Mouse (Mus musculus) midbrain, postnatal 0 days (tissue): ENCODE results near the gene Pcx. TPM values are rescaled to one million over a fixed set of nuclear protein-coding genes. Genes with fewer than 3 reads are reported as not detected.
A peak's percentile ranks its signal among the peaks of the same experiment; 100 is the strongest.

Experiments
- ATAC-seq: fragments of 200-750 bp; cut with Nextera tagmentation; 2 replicates; pipeline ENCODE4 v1.8.0; 2017; ENCODE audit warnings: moderate number of reproducible peaks, mild to moderate bottlenecking, moderate TSS enrichment, moderate library complexity; ENCODE audit not compliant: low FRiP score
- DNase-seq: peaks from one replicate; pipeline ENCODE4 v3.0.0-alpha.2; 2015; ENCODE audit warnings: low spot score
- H3K27ac ChIP-seq: fragments of 300-500 bp; sonication (generic); 2 replicates; pipeline ENCODE4 v1.5.1; 2014; ENCODE audit warnings: low read depth, mild to moderate bottlenecking, low read length, mixed read lengths
- H3K27me3 ChIP-seq: fragments of 300-500 bp; sonication (generic); 2 replicates; pipeline ENCODE4 v1.6.1; 2014; ENCODE audit warnings: low read length, control low read depth, mixed read lengths; ENCODE audit not compliant: insufficient read depth
- H3K36me3 ChIP-seq: fragments of 300-500 bp; sonication (generic); 2 replicates; pipeline ENCODE4 v1.6.1; 2014; ENCODE audit warnings: low read length, control low read depth, mixed read lengths; ENCODE audit not compliant: insufficient read depth
- H3K4me1 ChIP-seq: fragments of 300-500 bp; sonication (generic); 2 replicates; pipeline ENCODE4 v1.6.1; 2014; ENCODE audit warnings: mild to moderate bottlenecking, control low read depth, antibody characterized with exemption, low read length, mixed read lengths; ENCODE audit not compliant: insufficient read depth
- H3K4me2 ChIP-seq: fragments of 300-500 bp; sonication (generic); 2 replicates; pipeline ENCODE4 v1.6.1; 2014; ENCODE audit warnings: low read depth, mild to moderate bottlenecking, low read length, mixed read lengths; ENCODE audit not compliant: poor library complexity, severe bottlenecking
- H3K4me3 ChIP-seq: fragments of 300-500 bp; sonication (generic); 2 replicates; pipeline ENCODE4 v1.5.1; 2014; ENCODE audit warnings: low read depth, mild to moderate bottlenecking, low read length, moderate library complexity
- H3K9ac ChIP-seq: fragments of 300-500 bp; sonication (generic); replicated peaks from 2 replicates; pipeline ENCODE4 v1.6.1; 2014; ENCODE audit warnings: mild to moderate bottlenecking, low read length, moderate library complexity, mixed read lengths; ENCODE audit not compliant: poor library complexity, severe bottlenecking
- H3K9me3 ChIP-seq: fragments of 300-500 bp; sonication (generic); 2 replicates; pipeline ENCODE4 v1.6.1; 2016; ENCODE audit warnings: low read length, control low read depth
- CTCF ChIP-seq: IDR thresholded peaks from 2 replicates; pipeline ENCODE4 v1.5.1; 2016; ENCODE audit warnings: antibody characterized with exemption, mild to moderate bottlenecking
- WGBS: fragments of 180-500 bp; shearing (Covaris S2); extraction: QIAGEN DNeasy Blood & Tissue Kit; methylation state at CpG from one replicate; pipeline ENCODE4 v1.1.7; 2014; 5-methylcytosine and 5-hydroxymethylcytosine counted together
- polyA plus RNA-seq: library from polyadenylated mRNA; unstranded; fragments of >200 nt; fragmentation: Nextera tagmentation; extraction: Ambion mirVana; gene quantifications from 2 replicates; pipeline ENCODE4 v1.2.1, GENCODE M21; 2015
- total RNA-seq: library from RNA; depleted of rRNA; stranded (reverse); fragments of >200 nt; gene quantifications from 2 replicates; pipeline ENCODE4 v1.2.3, GENCODE M21; 2014

Pcx gene
- total and polyA plus RNA-seq, 2 experiments from 2014 or later: 32.0 to 57.8 TPM

DNA sequence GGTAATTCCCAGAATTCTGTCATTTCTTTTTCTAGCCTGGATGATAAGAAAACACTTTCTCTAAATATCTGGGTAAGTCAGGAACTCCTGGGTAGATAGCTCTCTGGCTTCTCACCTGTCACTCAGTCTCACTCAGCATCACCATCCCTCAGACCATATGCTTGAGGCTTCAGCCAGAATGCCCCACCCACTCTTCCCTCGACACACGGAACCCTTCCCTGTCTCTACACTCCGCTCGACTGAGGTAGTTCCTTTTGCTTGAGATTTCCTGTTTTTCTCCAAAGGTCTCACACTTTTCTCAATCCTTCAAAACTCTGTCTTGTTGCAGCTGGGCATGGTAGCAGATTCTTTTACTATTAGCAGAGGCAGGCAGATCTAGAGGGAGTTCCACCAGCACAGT, 28.9 kb upstream of the Pcx start:
- no peaks in the 10 kb centered on the region for H3K4me1 ChIP-seq
- H3K27ac ChIP-seq: no peak overlapping the region
- ATAC-seq: no peak
- H3K4me3 ChIP-seq: no peak overlapping the region
- TF ChIP-seq CTCF: no peak
- no peaks in the 10 kb centered on the region for H3K36me3 ChIP-seq
- DNase-seq: no peak
- H3K27me3 ChIP-seq: no peaks in the 10 kb centered on the region
- H3K9me3 ChIP-seq: no peaks in the 10 kb centered on the region
- H3K4me2 ChIP-seq: no peak overlapping the region
- WGBS: 62% methylated on average over 4 of the region's 4 CpGs
- no peak overlapping the region for H3K9ac ChIP-seq

DNA sequence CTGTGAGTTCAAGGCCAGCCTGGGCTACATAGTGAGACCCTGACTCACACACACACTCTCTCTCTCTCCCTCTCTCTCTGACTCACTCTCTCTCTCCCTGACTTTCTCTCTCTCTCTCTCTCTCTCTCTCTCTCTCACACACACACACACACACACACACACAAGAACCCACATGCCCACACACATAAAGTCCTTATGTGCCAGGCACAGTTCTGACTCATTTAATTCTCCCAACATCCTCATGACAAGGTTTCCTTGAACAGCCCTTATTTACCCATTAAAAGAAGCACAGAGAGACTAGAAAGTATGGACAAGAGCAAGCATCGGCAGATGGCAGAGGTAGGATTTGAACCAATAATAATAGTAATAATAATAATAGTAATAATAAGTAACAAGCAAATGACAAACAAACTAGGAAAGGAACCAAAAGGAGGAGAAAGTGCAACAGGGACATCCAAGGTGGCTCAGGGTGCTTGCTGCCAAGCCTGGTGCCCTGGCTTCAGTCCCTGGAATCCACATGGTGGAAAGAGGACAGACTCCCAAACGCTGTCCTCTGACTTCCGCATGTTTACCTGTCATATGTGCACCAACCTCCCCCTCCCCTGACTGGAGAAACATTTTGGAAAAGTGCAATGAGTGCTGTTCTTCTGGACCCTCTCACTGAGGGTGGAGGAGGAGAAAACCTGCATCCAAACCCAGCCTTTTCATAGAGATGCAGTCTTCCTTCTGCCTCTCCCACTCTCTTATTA, 28.0 kb upstream of the Pcx start:
- Histone ChIP-seq H3K4me1 (no peaks in the 10 kb centered on the region), H3K27ac (no peak overlapping the region), H3K27me3 (no peaks in the 10 kb centered on the region), H3K4me3 (no peak overlapping the region), H3K9ac (no peak overlapping the region), H3K9me3 (no peaks in the 10 kb centered on the region), H3K4me2 (no peak overlapping the region), H3K36me3 (no peaks in the 10 kb centered on the region)
- ATAC-seq: no peak
- 86% methylated on average over 3 of the region's 3 CpGs for WGBS
- no peak for TF ChIP-seq CTCF
- DNase-seq: no peak

- H3K27ac ChIP-seq: no peak overlapping the region
- no peaks in the 10 kb centered on the region for H3K36me3 ChIP-seq
- no peaks in the 10 kb centered on the region for H3K9me3 ChIP-seq
- no peak overlapping the region for H3K4me3 ChIP-seq
- no peak for TF ChIP-seq CTCF
- H3K9ac ChIP-seq: no peak overlapping the region
- no peaks in the 10 kb centered on the region for H3K27me3 ChIP-seq
- DNase-seq (no peak), ATAC-seq (no peak)
- no peaks in the 10 kb centered on the region for H3K4me1 ChIP-seq
- no peak overlapping the region for H3K4me2 ChIP-seq
- WGBS: 61% methylated on average over 5 of the region's 5 CpGs
Observed at GRCm38 (mm10) chr19:4485006-4485405, 25.3 kb upstream of the Pcx start.

GRCm38 (mm10) chr19:4487877-4488276, 22.4 kb upstream of the Pcx start:
- TF ChIP-seq CTCF: no peak
- DNase-seq (no peak), ATAC-seq (no peak)
- Histone ChIP-seq H3K4me2 (no peak overlapping the region), H3K27me3 (no peaks in the 10 kb centered on the region), H3K36me3 (no peaks in the 10 kb centered on the region), H3K4me1 (no peaks in the 10 kb centered on the region), H3K4me3 (no peak overlapping the region), H3K27ac (no peak overlapping the region), H3K9ac (no peak overlapping the region), H3K9me3 (no peaks in the 10 kb centered on the region)
- WGBS: 64% methylated on average over 2 of the region's 2 CpGs

- TF ChIP-seq CTCF: peak; percentile 31
- Histone ChIP-seq H3K36me3 (no peaks in the 10 kb centered on the region), H3K9me3 (no peaks in the 10 kb centered on the region), H3K9ac (no peak overlapping the region), H3K27ac (no peak overlapping the region), H3K4me1 (no peaks in the 10 kb centered on the region), H3K27me3 (no peaks in the 10 kb centered on the region), H3K4me3 (no peak overlapping the region), H3K4me2 (no peak overlapping the region)
- ATAC-seq: no peak
- no peak for DNase-seq
- 72% methylated on average over 10 of the region's 10 CpGs for WGBS
Observed at GRCm38 (mm10) chr19:4491080-4491695, 19.1 kb upstream of the Pcx start.

DNA sequence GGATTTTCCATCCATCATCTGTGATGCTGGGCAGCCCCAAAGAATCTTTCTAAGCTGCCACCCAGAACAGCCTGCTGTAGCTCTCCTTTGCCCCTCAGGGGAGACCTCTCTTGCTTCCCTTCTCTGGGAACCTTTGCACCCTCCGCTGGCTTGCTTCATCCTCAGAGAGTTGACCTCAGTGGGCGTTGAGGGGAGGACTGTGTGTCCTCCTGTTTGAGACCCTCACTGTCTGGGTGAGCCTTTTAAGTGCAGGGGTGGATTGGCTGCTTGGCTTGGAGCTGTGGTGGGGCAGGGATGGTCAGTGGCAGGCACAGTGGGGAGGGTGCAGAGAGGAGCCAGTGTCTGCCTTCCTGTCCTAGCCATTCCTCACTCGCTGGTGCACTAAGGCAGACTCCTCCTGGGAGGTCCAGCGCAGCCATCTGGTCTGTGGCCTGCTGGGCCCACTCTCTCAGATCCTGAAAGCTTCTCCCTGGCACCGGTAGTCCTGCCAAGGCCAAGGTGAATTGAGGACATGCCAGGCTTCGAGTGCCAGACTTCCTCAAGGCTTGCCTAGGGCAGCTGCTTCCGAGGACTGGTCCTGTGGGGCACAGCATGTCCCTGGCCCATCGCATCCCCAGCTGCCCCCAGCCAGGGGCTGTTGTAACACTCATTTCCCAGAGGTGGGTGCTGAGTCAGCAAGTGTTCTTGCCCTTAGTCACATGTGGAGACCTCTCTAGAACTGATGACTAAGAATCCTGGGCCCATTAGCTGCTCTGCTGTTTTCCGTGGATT, 17.6 kb upstream of the Pcx start:
- Histone ChIP-seq H3K4me2 (no peak overlapping the region), H3K9ac (no peak overlapping the region), H3K4me3 (no peak overlapping the region), H3K36me3 (no peaks in the 10 kb centered on the region), H3K27ac (no peak overlapping the region), H3K9me3 (no peaks in the 10 kb centered on the region), H3K27me3 (no peaks in the 10 kb centered on the region), H3K4me1 (no peaks in the 10 kb centered on the region)
- no peak for TF ChIP-seq CTCF
- peak; percentile 75 for DNase-seq
- WGBS: 54% methylated on average over 9 of the region's 9 CpGs
- ATAC-seq: 0 out of 2 replicates have a peak, but pooled peaks have one; percentile 10
